Mouse (Mus musculus): Measurements from ENCODE around the gene Kctd7.

DNA sequence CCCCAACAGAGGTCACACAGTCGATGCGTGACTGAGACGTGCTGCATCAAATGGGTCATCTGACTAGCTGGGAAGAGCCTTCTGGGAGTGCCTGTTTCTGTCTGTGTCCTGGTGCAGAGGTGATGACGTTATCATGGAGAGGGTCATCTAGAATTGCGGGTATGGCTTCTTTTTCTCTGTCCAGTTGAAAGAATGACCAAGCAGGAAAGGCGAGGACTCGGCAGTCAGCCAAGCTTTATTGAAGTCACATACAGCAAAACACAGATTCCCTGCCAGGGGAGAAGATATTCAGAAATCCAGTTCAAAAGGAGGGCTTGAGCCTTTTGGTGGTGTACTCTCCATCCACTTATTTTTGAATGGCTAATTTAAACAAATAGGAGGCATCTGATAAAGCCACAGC lies 1.6 kb upstream of the Kctd7 start:
- TF ChIP-seq FLI1 (IDR thresholded peaks at IDR 0.05; ENCODE audit: low read length) (no peak), GATA1 (IDR thresholded peaks at IDR 0.05; ENCODE audit: borderline replicate concordance, low read length) (no peak)
